Mouse (Mus musculus) MEL (cell line): ENCODE measurements around the gene Cldn34c4. TPM values are rescaled to one million over a fixed set of nuclear protein-coding genes. Genes with fewer than 3 reads are reported as not detected.

Source experiments
- DNase-seq: peaks from one replicate; pipeline ENCODE4 v3.0.0; 2011; ENCODE audit warnings: low read depth, low spot score
- H3K27ac ChIP-seq: 2 replicates; pipeline ENCODE4 v1.5.1; 2012; ENCODE audit warnings: low read depth, mild to moderate bottlenecking, control low read depth, low read length, moderate library complexity; ENCODE audit not compliant: control insufficient read depth
- H3K27me3 ChIP-seq, 2 experiments: fragments of 150-350 bp in 1 of 2; sonication (generic) in 1 of 2; 2 replicates each; pipeline ENCODE4 v1.6.1; 2012; ENCODE audit warnings: low read length in 2 of 2, mild to moderate bottlenecking in 2 of 2, improper control_type of control experiment in 1 of 2, moderate library complexity in 1 of 2; ENCODE audit not compliant: insufficient read depth in 2 of 2, control insufficient read depth in 1 of 2
- H3K36me3 ChIP-seq, 2 experiments: 2 replicates each; pipeline ENCODE4 v1.6.1; 2012 to 2014; ENCODE audit warnings: low read length in 2 of 2, improper control_type of control experiment in 1 of 2, inconsistent platforms in 1 of 2, mild to moderate bottlenecking in 1 of 2; ENCODE audit not compliant: insufficient read depth in 2 of 2, control insufficient read depth in 1 of 2
- H3K4me1 ChIP-seq, 2 experiments: fragments of 150-350 bp in 1 of 2; sonication (generic) in 1 of 2; 2 replicates each; pipeline ENCODE4 v1.6.1; 2012; ENCODE audit warnings: low read length in 2 of 2, improper control_type of control experiment in 1 of 2, mild to moderate bottlenecking in 1 of 2; ENCODE audit not compliant: insufficient read depth in 2 of 2, control insufficient read depth in 1 of 2
- H3K4me3 ChIP-seq, 2 experiments: fragments of 150-350 bp in 1 of 2; sonication (generic) in 1 of 2; 2 replicates each; pipeline ENCODE4 v1.5.1; 2012; ENCODE audit warnings: low read depth in 2 of 2, low read length in 2 of 2, mild to moderate bottlenecking in 2 of 2, moderate library complexity in 2 of 2, control low read depth in 1 of 2, improper control_type of control experiment in 1 of 2; ENCODE audit not compliant: control insufficient read depth in 1 of 2, insufficient read depth in 1 of 2
- H3K79me2 ChIP-seq: 2 replicates; pipeline ENCODE4 v1.6.1; 2012; ENCODE audit warnings: mild to moderate bottlenecking, low read length, moderate library complexity; ENCODE audit not compliant: control insufficient read depth, poor library complexity, insufficient read depth
- H3K9ac ChIP-seq: 2 replicates; pipeline ENCODE4 v1.6.1; 2012; ENCODE audit warnings: low read depth, mild to moderate bottlenecking, control low read depth, low read length, moderate library complexity; ENCODE audit not compliant: control insufficient read depth, poor library complexity, severe bottlenecking
- H3K9me3 ChIP-seq: fragments of 150-350 bp; sonication (generic); replicated peaks from 2 replicates; pipeline ENCODE4 v1.6.1; 2012; ENCODE audit warnings: mild to moderate bottlenecking, low read length, improper control_type of control experiment, moderate library complexity; ENCODE audit not compliant: insufficient read depth
- CHD1 ChIP-seq: IDR thresholded peaks from 2 replicates; pipeline ENCODE4 v1.6.1; 2012; ENCODE audit warnings: low read depth, mild to moderate bottlenecking, inconsistent platforms, low read length, improper control_type of control experiment
- CHD2 ChIP-seq: IDR thresholded peaks from 2 replicates; pipeline ENCODE4 v1.6.1; 2011; ENCODE audit warnings: low read length, improper control_type of control experiment
- CTCF ChIP-seq, 3 experiments: IDR thresholded peaks in 2 of 3; conservative IDR thresholded peaks in 1 of 3; 2 replicates each; pipeline ENCODE4 v1.5.1; 2011 to 2012; ENCODE audit warnings: low read length in 3 of 3, low read depth in 2 of 3, mild to moderate bottlenecking in 2 of 3, improper control_type of control experiment in 1 of 3, inconsistent platforms in 1 of 3, mixed read lengths in 1 of 3, moderate library complexity in 1 of 3; ENCODE audit not compliant: control insufficient read depth in 1 of 3, insufficient read depth in 1 of 3, poor library complexity in 1 of 3, severe bottlenecking in 1 of 3
- ELF1 ChIP-seq: IDR thresholded peaks from 2 replicates; pipeline ENCODE4 v1.6.1; 2014; ENCODE audit warnings: low read depth, mild to moderate bottlenecking, inconsistent platforms, low read length, improper control_type of control experiment, moderate library complexity
- GATA1 ChIP-seq: IDR thresholded peaks from 2 replicates; pipeline ENCODE4 v1.6.1; 2011; ENCODE audit warnings: low read depth, low read length, improper control_type of control experiment
- JUND ChIP-seq: IDR thresholded peaks from 2 replicates; pipeline ENCODE4 v1.6.1; 2011; ENCODE audit warnings: low read depth, mild to moderate bottlenecking, improper control_type of control experiment, low read length
- MAFK ChIP-seq: IDR thresholded peaks from 2 replicates; pipeline ENCODE4 v1.6.1; 2011; ENCODE audit warnings: low read depth, mild to moderate bottlenecking, low read length, improper control_type of control experiment, borderline replicate concordance
- MEF2A ChIP-seq: IDR thresholded peaks from 2 replicates; pipeline ENCODE4 v1.6.1; 2014; ENCODE audit warnings: low read depth, mild to moderate bottlenecking, inconsistent platforms, low read length, improper control_type of control experiment; ENCODE audit not compliant: poor library complexity, insufficient replicate concordance, severe bottlenecking; ENCODE audit errors: extremely low read depth
- MYC ChIP-seq: IDR thresholded peaks from 2 replicates; pipeline ENCODE4 v1.6.1; 2011; ENCODE audit warnings: low read depth, mild to moderate bottlenecking, low read length, improper control_type of control experiment, moderate library complexity
- POLR2A ChIP-seq, 2 experiments: IDR thresholded peaks; 2 replicates each; pipeline ENCODE4 v1.6.1; 2011 to 2012; ENCODE audit warnings: low read length in 2 of 2, mild to moderate bottlenecking in 2 of 2, control low read depth in 1 of 2, improper control_type of control experiment in 1 of 2, low read depth in 1 of 2, moderate library complexity in 1 of 2; ENCODE audit not compliant: control insufficient read depth in 1 of 2, insufficient read depth in 1 of 2, poor library complexity in 1 of 2
- RCOR1 ChIP-seq: IDR thresholded peaks from 2 replicates; pipeline ENCODE4 v1.6.1; 2012; ENCODE audit warnings: low read depth, mild to moderate bottlenecking, inconsistent platforms, low read length, improper control_type of control experiment
- SIN3A ChIP-seq: IDR thresholded peaks from 2 replicates; pipeline ENCODE4 v1.6.1; 2012; ENCODE audit warnings: low read length, improper control_type of control experiment, inconsistent platforms
- SMC3 ChIP-seq: IDR thresholded peaks from 2 replicates; pipeline ENCODE4 v1.6.1; 2011; ENCODE audit warnings: low read depth, low read length, improper control_type of control experiment
- TAL1 ChIP-seq: IDR thresholded peaks from 2 replicates; pipeline ENCODE4 v1.6.1; 2012; ENCODE audit warnings: mild to moderate bottlenecking, inconsistent platforms, low read length, moderate library complexity, mixed read lengths
- TBP ChIP-seq: IDR thresholded peaks from 2 replicates; pipeline ENCODE4 v1.8.0; 2011; ENCODE audit warnings: low read depth, low read length, improper control_type of control experiment
- TCF12 ChIP-seq: IDR thresholded peaks from 2 replicates; pipeline ENCODE4 v1.6.1; 2014; ENCODE audit warnings: low read depth, mild to moderate bottlenecking, inconsistent platforms, low read length, improper control_type of control experiment, moderate library complexity
- UBTF ChIP-seq: IDR thresholded peaks from 2 replicates; pipeline ENCODE4 v1.6.1; 2012; ENCODE audit warnings: low read depth, mild to moderate bottlenecking, inconsistent platforms, low read length, improper control_type of control experiment, moderate library complexity, borderline replicate concordance; ENCODE audit not compliant: insufficient read depth
- USF1 ChIP-seq: IDR thresholded peaks from 2 replicates; pipeline ENCODE4 v1.6.1; 2014; ENCODE audit warnings: low read depth, mild to moderate bottlenecking, inconsistent platforms, low read length, improper control_type of control experiment, moderate library complexity
- USF2 ChIP-seq, 2 experiments: IDR thresholded peaks; 2 replicates each; pipeline ENCODE4 v1.6.1; 2011 to 2012; ENCODE audit warnings: improper control_type of control experiment in 2 of 2, low read length in 2 of 2, borderline replicate concordance in 1 of 2, inconsistent platforms in 1 of 2, low read depth in 1 of 2, mild to moderate bottlenecking in 1 of 2; ENCODE audit not compliant: insufficient read depth in 1 of 2
- ZC3H11A ChIP-seq: IDR thresholded peaks from 2 replicates; pipeline ENCODE4 v1.6.1; 2012; ENCODE audit warnings: low read depth, mild to moderate bottlenecking, inconsistent platforms, low read length, improper control_type of control experiment
- ZNF384 ChIP-seq: IDR thresholded peaks from 2 replicates; pipeline ENCODE4 v1.6.1; 2012; ENCODE audit warnings: low read depth, mild to moderate bottlenecking, inconsistent platforms, low read length, improper control_type of control experiment
- polyA plus RNA-seq, 2 experiments: library from polyadenylated mRNA; stranded (reverse) in 1 of 2; unstranded in 1 of 2; fragments of >175 nt in 1 of 2; fragments of >200 nt in 1 of 2; gene quantifications; 2 replicates each; pipeline versions ENCODE4 v1.2.1 to v1.2.4; 2012; ENCODE audit warnings: low replicate concordance in 2 of 2, low read depth in 1 of 2; ENCODE audit not compliant: insufficient read length in 2 of 2, insufficient read depth in 1 of 2, missing spikeins in 1 of 2
- total RNA-seq: library from RNA; depleted of rRNA; stranded (reverse); fragments of 300-350 nt; gene quantifications from 2 replicates; pipeline ENCODE4 v1.2.3, GENCODE M21; 2012; rRNA removed

Gene Cldn34c4
- total RNA-seq, result not detected in 2 replicates
- not detected for polyA plus RNA-seq

- no peak for DNase-seq
- H3K4me3 ChIP-seq, result no peak within 1 kb of the TSS
- no peak within 1 kb of the TSS for H3K9ac ChIP-seq
- H3K36me3 ChIP-seq, result no peaks in the 10 kb centered on the region
- no peaks in the 10 kb centered on the region for H3K9me3 ChIP-seq
- H3K27me3 ChIP-seq, result no peaks in the 10 kb centered on the region
- no peaks in the 10 kb centered on the region; a peak in 1 of 4 replicates for H3K4me1 ChIP-seq
- H3K79me2 ChIP-seq, result no peaks in the 10 kb centered on the region
- no peak within 1 kb of the TSS for H3K27ac ChIP-seq
- TF ChIP-seq POLR2A (IDR thresholded peaks at IDR 0.05; ENCODE audit: control insufficient read depth in 1 of 2, insufficient read depth in 1 of 2, low read depth in 1 of 2, low read length in 2 of 2, poor library complexity in 1 of 2) (no peak), TAL1 (no peak), SIN3A (no peak), CHD1 (no peak), ZNF384 (no peak), CTCF (IDR thresholded peaks at IDR 0.05 in 2 of 3, conservative IDR thresholded peaks at IDR 0.05 in 1 of 3; ENCODE audit: control insufficient read depth in 1 of 3, insufficient read depth in 1 of 3, low read depth in 2 of 3, low read length in 3 of 3, poor library complexity in 1 of 3, severe bottlenecking in 1 of 3) (no peak), TBP (no peak), UBTF (no peak), ELF1 (no peak), ZC3H11A (no peak), JUND (no peak), RCOR1 (no peak), CHD2 (no peak), USF2 (IDR thresholded peaks at IDR 0.05; ENCODE audit: borderline replicate concordance in 1 of 2, insufficient read depth in 1 of 2, low read depth in 1 of 2, low read length in 2 of 2) (no peak), SMC3 (no peak), MYC (no peak)
Observed at GRCm38 (mm10) chrX:127736454-127736853, at the start of gene Cldn34c4. Gene Cldn34c4, minus strand, starts transcription at chrX:127736554.

- Histone ChIP-seq H3K27me3 (no peaks in the 10 kb centered on the region), H3K9me3 (no peaks in the 10 kb centered on the region), H3K27ac (no peak overlapping the region)
- DNase-seq, result no peak
- no peak for TF ChIP-seq GATA1
- no peak for TF ChIP-seq JUND
- TF ChIP-seq USF1, result no peak
- no peak for TF ChIP-seq ZNF384
- TF ChIP-seq ZC3H11A, result no peak
- TF ChIP-seq TCF12, result no peak
- no peak for TF ChIP-seq MYC
- TF ChIP-seq MAFK, result no peak
- TF ChIP-seq MEF2A, result no peak
- TF ChIP-seq, all 39 proteins: peak for 0
- Histone ChIP-seq H3K36me3 (no peaks in the 10 kb centered on the region), H3K9ac (no peak overlapping the region), H3K79me2 (no peaks in the 10 kb centered on the region), H3K4me3 (no peak overlapping the region), H3K4me1 (no peaks in the 10 kb centered on the region)
Observed at GRCm38 (mm10) chrX:127747062-127747461, 10.7 kb upstream of the Cldn34c4 start.
